Mouse (Mus musculus): ENCODE measurements around the gene 1700084M14Rik.
"Not testable (repeated sequence)": the region's sequence is repeated elsewhere in the genome, so short reads cannot be mapped to it uniquely, and the experiment has no call there.

The 1700084M14Rik gene

GRCm38 (mm10) chrX:91575811-91576210, at the start of gene 1700084M14Rik:
TSS of gene 1700084M14Rik (minus strand) at chrX:91575911.
- in situ Hi-C loops (cut with MboI): not testable (repeated sequence)
